Mouse (Mus musculus) forelimb bud, embryonic 11.5 days (tissue): ENCODE measurements around the gene Emilin1.

Experiments used
- DNase-seq: peaks from one replicate; pipeline ENCODE4 v3.0.0-alpha.2; 2012; ENCODE audit warnings: low read depth, low spot score

Gene Emilin1

DNA sequence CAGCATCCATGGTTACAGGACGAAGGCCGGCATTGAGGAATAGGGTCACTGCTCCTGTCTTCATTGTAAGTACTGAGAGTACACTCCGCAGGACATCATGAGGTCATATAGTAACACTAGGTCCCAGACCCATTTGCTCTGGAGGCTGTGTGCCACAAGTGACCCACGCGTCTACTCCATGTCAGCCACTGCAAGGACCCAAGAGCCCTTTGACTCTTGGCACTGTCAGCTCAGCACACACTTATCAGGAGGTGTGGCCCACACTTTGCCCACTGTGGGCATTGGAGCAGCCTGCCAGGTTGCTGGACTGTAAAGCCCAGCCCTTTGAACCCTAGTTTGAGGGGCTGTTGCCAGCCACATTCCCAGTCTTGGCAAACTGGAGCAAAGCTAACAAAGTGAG, 12.0 kb downstream of the Emilin1 start:
- no peak for DNase-seq

- DNase-seq = no peak
Measured at GRCm38 (mm10) chr5:30926073-30926472, 12.9 kb downstream of the Emilin1 start.

DNA sequence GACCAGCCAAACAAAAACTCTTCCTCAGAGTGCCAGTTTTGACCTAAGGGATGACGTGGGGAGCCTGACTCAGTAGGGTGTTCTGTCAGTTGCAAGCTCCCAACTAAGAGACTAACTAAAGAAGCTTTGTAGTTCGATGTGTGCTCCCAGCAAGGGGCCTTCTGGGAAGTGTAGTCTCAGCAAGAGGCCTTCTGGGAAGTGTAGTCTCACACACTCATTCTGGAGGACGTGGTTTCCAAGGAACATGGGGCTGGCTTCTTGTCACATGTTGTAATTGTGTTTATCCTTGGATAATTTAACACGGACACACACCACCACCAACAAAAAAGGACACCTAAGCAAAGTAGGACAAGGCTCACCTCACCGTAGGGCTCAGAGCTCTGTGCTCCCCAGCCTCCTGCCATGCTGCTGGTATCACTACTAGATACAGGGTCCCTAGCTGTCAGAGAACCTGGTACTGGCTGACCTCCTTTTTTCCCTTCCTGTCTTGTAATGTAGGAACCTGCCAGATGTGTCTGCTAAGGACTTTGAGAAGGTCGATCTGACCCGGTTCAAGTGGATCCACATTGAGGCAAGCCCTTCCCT, 14.8 kb downstream of the Emilin1 start:
- DNase-seq = no peak

DNA sequence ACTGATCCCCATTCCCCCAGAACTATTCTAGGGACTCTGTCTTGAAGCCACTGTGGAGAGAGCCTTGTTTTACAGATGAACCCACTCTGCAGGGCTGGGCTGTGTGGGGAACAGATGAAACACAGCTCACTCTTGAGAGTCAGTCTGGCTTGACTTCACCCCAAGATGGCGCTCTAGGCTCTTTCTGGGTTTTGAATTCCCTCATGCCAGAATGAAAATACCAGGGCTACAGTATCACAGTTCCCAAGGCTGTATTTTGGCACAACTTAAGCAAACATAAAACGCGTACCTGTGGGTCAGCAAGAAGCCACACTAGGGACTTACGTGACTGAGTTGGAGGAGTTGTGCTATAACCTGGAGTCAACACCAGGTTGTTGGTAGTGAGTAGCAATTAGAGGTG, 16.9 kb downstream of the Emilin1 start:
- DNase-seq = no peak

DNA sequence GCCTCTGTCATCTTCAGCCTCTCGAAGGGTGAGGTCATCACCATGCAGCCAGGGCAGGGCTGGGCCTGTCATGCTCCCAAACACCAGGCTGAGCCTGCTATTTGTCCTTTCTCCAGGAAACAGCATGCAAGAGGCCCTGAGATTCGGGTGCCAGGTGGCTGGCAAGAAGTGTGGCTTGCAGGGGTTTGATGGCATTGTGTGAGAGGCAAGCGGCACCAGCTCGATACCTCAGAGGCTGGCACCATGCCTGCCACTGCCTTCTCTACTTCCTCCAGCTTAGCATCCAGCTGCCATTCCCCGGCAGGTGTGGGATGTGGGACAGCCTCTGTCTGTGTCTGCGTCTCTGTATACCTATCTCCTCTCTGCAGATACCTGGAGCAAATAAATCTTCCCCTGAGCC, 17.6 kb downstream of the Emilin1 start:
- DNase-seq = no peak

- no peak for DNase-seq
Measured at GRCm38 (mm10) chr5:30931378-30931777, 18.2 kb downstream of the Emilin1 start.

GRCm38 (mm10) chr5:30933705-30934104, 20.5 kb downstream of the Emilin1 start:
- DNase-seq = no peak

GRCm38 (mm10) chr5:30934725-30935461, 21.7 kb downstream of the Emilin1 start:
- no peak for DNase-seq

GRCm38 (mm10) chr5:30943004-30943403, 29.8 kb downstream of the Emilin1 start:
- no peak for DNase-seq

DNA sequence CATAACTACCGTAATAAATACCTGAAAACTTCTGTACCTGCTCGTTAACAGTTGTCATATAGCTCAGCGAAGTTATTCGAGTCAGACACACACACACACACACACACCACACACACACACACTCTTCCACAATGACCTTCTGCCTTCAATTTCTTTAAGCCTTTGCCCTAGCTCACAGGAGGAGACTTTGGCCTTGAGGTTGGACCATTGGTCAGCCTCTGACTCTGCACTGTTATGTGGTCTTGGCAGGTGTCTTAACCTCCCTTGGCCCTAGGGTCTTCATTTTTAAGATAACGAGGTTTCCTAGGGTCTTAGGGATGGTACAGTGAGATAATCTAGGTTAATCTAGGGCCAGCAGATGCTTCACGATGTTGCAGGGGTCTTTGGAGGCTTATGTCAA, 31.1 kb downstream of the Emilin1 start:
- DNase-seq = no peak

DNA sequence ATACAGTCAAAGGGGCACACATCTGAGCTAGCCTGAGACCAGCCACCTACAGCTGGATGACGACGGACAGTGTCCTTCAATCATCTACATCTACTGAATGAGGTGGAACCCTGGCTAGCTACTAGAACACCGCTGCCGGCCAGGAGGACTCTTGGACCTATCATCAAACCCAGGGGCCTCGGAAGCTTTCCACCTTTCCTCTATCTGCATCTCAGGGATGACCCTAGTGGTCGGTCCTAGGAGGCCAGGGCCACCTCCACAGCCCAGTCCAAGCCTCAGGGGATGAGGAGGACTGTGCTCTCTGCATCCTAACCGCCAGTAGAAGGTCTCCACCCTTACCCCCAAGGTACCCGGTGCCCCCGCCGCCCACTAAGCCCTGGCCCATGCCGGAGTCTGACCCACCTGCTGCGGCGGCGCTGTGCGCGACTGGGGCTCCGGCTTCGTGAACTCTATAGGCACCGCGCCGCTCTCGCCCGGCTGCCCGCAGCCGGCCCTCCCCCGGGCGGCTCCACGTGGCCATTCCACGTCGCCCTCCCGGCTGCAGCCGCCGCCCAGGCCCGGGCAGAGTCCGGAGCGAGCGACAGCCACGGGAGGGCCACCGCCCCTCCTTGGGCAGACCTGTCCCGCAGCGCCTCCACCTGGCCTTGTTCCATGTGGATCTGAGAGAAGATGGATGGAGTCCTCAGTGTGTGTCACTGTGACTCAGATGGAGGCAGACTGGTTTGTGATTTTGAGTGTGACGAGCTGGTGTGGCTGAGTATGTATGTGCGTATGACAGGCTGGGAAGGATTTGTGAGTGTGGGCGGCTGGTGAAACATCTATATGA, 32.0 kb downstream of the Emilin1 start, which contains the start of gene Cgref1:
TSS of gene Cgref1 (minus strand) at position 636 of the 826 bp plus-strand sequence.
- no peak for DNase-seq

GRCm38 (mm10) chr5:30948620-30949019, 35.4 kb downstream of the Emilin1 start:
- DNase-seq = no peak

- DNase-seq = peak; percentile 86
Measured at GRCm38 (mm10) chr5:30949654-30950326, 36.6 kb downstream of the Emilin1 start.

DNA sequence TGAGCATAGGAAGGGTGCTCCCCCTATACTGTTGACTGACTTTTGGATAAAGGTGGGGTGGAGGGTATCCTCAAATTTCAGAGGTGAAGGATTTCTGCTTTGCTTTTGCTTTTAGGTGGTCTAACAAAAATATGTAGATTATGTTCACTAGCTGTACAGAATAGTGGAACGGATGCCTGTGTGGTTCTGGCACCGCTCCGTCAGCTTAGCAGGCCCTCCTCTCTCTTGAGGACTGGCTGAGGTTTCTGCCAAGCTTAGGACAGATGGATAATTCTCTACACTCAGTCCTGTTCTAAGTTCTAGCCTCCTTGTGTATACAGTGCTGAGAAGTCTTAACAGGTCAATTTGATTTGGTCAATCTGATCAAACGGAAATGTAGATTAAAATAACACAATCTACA, 37.2 kb downstream of the Emilin1 start:
- DNase-seq = no peak

GRCm38 (mm10) chr5:30950922-30951321, 37.7 kb downstream of the Emilin1 start:
- DNase-seq = no peak

DNA sequence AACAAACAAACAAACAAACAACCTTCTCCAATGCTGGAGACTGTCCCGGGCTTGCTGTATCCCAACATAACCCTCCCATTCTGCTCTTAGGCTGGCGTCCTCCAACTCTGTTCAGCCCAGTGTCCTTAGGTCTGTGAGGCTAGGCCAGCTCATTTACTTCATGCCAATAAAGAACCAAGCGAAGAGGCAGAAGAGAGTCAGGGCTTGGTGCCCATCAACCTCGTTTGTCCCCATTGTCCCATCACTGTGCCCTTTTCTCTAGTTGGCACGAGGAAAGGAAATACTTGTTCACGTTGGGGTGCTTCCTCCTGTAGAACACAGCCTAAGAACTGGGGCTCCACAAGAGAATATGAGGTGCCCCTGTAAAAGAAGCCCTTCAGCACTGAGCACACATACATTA, 38.5 kb downstream of the Emilin1 start:
- no peak for DNase-seq

DNA sequence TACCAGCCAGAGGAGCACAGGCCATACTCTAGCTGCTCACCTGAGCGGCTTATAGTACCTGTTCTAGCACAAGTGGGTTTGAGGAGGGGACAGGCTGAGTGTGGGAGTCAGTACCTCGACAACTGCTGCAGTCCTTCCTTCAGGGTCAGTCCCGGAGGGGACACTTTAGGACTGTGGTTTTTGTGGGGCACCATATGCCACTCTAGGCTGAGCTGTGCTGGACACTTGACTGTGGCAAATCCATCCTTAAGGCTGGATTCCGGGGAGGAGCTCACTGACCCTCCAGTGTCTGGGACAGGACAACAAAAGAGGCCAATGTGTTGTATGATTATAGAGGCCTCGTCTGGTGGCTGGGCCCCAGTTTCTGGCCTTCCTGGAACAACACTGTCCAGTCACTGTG, 39.3 kb downstream of the Emilin1 start:
- no peak for DNase-seq

- DNase-seq = no peak
Measured at GRCm38 (mm10) chr5:30954065-30954464, 40.9 kb downstream of the Emilin1 start.

GRCm38 (mm10) chr5:30954556-30954955, 41.4 kb downstream of the Emilin1 start:
- DNase-seq = no peak

GRCm38 (mm10) chr5:30955751-30956150, 42.5 kb downstream of the Emilin1 start:
- no peak for DNase-seq

GRCm38 (mm10) chr5:30957891-30958290, 44.7 kb downstream of the Emilin1 start:
- no peak for DNase-seq
